Mouse (Mus musculus) embryo, embryonic 10 days (tissue): ENCODE measurements around the gene Rad51b.

Experiments
- DNase-seq: peaks from one replicate; pipeline ENCODE4 v3.0.0-alpha.2; 2015; ENCODE audit warnings: low spot score

The Rad51b gene

DNA sequence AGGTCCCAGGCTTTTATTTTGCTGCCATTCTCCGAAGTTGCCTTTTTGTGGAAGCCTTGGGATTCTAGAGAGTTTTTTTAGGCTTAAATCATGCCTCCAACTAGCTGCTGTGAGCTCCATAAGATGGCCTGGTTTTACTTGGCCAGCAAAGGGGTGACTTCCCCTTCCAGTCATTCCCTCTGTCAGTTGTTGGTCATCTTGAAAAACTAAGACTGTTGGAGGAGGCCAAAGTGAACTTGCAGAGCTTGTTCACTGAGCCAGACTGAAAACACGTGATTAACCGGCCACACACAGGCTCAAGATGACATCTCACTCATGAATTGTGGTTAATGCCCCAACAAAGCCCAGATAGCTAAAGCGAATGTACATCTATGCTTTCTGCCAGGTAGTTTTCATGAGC is 438.8 kb downstream of the Rad51b start:
- no peak for DNase-seq

DNA sequence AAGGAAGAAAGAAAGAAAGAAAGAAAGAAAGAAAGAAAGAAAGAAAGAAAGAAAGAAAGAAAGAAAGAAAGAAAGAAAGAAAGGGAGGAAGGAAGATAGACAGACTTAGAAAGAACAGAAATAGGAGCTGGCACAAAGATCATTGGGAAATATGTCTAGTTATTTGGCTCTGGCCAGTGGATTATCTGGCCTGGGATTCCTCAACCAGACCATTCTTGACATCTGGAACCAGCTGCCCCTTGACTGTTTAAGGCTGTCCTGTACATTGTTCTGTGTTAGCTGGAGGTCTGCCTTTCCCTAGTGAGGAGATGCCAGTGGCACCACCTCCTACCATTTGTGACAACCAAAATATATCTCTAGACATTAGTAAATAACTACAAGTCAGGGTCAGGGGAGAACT is 441.6 kb downstream of the Rad51b start:
- no peak for DNase-seq

- DNase-seq = no peak
These were observed 443.0 kb downstream of the Rad51b start for GRCm38 (mm10) chr12:79739918-79740639.

DNA sequence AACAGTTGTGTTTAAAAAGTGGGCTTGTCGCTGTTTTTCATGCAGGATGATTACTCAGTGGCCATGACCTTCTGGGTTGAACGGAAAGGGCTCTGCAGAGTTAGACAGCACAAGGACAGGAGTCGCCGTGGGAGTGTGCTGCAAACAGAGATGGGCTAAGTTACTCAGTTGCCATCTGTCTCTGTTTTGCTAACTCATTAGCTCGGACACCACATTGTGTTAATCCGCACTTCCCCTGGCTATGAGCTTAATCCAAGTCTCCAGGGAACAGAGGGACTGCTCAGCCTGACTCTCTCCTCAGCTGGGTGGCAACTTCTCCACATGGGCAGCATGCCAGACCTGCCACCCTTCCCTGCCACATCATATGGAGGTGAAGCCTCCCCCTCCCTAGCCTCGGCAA is 445.1 kb downstream of the Rad51b start:
- peak; percentile 48 for DNase-seq

DNA sequence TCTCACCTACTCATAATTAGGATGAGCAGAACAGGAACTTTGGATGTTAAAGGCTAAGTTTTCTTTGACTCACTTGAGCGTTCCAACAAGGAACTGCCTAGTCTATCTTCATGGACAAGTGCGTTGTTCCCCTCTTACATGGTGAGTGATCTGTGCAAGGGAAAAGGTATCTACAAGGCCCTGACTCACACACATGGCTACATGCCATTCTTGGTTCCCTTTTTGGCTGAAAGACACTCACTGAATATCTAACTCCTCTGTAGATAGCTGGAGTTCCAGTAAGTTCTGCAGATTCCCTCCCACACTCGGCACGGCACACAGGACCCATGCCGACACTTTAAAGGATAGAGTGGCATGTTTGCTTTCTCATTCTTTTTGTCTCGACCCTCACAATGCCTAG is 447.0 kb downstream of the Rad51b start:
- DNase-seq = no peak

- no peak for DNase-seq
These were observed 448.1 kb downstream of the Rad51b start for GRCm38 (mm10) chr12:79745225-79745624.

DNA sequence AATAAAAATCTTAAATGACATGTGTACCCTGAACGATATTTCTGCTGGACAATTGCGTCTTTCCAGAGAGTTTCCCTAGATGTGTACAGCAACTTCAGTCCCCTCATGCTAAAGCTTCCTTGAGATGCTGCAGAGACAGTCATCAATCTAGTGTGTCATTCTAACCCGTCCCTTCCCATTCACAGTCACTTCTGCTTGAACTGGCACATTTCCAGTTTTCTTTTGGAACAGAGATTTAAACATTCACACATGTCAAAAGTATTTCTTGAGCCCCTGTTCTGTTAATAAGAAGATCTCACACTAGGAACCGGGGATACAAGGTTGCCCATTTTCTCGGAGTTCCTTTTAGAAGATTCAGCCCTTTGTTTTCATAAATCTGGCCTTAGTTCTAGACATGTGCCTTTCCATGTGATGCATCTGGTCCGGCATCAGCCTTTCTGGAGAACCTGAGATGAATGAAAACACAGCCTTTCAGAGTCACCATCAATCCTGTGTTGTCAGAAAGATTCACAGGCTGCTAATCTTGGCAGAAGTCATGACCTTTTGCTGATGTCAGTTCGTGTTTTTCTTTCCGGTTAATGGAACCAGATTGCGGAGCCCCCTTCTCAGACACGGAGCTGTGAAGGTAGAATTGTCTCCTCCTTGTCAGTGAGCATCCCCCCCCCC is 448.9 kb downstream of the Rad51b start:
- peak; percentile 86 for DNase-seq

DNA sequence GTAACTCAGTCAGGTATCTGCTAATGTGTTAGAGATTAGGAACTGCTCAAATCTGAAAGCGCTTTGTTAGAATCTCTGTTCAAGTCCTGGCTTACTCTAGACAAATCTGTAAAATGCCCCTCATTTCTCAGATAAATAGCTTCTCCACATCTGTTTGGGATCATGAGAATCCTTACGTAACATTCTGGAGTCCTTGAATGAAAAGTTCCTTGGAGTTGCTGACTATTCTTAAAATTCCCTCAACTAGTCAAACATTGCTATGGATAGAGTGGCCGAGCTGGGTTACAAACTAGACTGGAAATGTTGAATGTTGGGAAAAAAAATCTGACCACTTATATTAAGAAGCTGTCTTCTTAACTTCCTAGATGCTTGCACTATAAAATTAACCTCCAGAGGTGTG is 450.5 kb downstream of the Rad51b start:
- no peak for DNase-seq

- no peak for DNase-seq
These were observed 451.8 kb downstream of the Rad51b start for GRCm38 (mm10) chr12:79748862-79749261.

DNA sequence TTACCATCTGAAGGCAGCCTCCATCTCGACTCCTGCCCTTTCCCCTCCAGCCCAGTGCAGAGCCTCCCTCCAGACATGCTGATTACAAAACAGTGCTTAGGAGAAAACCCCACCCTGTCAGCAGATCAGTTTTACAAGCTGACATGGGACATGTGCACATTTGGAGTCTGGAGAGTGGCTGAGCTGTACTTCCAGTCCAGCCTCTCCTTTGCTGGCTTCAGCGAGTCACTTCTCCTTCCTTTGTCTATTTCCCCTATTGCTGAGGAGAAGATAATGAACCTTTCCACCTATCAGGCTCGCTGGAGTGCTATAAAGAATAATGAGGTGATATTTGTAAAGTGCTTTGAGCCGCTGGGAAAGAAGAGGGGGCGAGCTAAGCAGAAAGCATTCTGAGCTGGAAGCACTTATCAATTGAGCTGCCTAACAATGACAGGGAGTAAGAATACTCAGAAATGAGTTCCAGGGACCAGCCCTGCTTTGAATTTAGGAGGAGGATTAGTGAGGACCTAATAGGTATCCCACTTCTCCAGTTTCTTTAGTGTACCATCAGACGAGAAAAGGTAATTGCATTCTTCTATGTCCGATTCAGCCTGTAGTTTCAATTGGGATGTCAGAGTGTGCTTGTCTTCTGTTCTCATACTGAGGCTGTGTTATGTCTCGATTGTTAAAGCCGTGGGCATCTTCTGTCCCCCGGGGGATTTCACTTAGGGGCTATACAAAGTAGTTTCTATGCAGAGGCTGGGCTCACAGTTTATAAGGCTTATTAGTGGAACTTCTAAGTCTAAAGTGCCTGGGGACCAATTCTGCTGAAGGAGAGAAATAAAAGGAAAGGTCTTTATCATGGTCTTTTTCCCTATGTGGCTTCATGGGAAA is 453.4 kb downstream of the Rad51b start:
- DNase-seq = peak; percentile 64

DNA sequence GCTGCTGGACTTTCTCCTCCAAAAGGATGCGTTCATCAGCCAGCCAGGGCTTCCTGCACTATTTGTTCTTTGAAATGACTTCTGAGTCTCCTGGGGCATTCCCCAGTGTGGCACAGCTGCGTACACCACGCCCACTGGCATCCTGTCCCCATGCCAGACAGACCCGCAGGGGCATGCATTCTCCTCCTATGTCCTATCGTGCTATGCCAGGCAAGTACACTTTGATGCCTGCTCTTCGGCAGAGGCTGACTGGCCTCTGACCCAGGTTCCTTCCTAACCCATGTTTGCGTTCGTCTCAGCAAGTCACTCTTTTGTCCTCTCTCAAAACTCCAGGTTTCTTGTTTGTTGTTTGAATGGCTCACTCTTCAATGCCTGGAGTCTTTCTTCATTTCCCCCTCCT is 454.7 kb downstream of the Rad51b start:
- DNase-seq = peak; percentile 29

- peak; percentile 78 for DNase-seq
These were observed 455.1 kb downstream of the Rad51b start for GRCm38 (mm10) chr12:79752189-79752588.

GRCm38 (mm10) chr12:79755617-79756016 is 458.5 kb downstream of the Rad51b start:
- peak; percentile 47 for DNase-seq

DNA sequence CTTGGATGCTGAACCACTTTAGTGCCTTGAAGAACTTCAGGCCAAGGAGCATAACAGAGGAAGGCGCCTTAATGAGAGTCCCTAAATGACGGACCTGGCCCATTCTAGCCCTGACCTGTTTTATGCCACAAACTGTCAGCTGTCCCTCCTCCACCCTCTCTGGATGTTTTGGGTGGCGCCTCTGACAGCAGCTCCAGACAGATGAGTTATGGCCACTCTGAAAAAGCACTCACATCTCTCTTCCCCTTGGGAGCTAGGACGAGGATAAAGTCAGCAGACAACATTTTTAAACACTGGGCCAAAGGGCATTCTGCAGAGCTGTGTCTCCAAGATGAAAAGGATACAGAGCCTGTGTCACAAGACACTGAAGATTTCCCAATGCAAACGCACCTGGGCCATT is 459.3 kb downstream of the Rad51b start:
- DNase-seq = peak; percentile 45

GRCm38 (mm10) chr12:79757775-79758174 is 460.7 kb downstream of the Rad51b start:
- DNase-seq = no peak

DNA sequence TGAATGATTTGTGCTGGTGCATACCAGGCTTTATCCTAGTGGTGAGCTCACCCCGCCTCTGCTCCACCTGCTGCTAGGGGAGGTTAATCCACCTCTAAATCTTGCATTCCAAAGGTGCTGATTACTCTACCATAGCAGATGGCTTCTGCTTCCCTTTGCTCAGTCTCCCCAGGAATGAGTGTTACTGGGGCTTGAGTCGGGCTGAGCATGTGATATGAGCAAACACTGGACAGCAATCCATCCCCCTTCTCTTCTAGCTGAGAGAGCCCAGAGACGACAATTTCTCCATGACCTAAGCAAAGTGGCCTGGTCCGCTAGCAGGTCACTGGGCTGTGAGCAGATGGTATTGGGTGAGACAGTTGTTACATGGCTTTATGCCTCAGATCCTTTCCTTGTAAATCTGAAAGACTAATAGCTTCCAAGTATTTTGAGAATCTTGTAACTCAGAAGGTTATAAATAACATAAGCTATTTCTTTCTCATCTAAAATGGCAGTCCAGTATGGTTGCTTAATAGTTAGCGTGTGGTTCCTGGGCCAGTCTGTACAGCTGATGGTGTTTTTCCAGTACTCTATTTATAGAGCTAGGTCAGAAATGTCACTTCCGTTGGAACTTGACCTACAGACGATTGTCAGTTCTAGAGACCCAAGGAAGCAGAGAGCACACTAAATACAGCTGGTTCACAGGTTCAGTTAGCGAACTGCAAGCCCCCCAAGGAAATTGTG is 462.3 kb downstream of the Rad51b start:
- no peak for DNase-seq

DNA sequence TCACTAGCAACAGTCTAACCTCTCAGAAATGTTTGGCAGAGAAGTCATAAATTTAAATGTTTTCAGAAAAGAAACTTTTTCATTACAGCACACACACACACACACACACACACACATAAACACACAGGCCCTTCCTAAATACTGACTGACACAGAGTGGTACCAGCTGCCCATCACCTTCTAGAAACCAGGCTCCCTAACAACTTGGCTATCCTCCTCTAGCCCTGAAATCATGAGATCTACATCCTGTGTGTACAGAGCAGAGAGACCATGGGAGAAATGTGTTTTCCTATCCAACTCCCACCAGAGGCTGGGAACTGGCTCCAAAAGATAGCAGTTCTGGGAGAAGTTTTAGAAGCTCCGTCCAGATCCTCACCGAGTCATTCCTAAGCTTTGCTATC is 464.1 kb downstream of the Rad51b start:
- DNase-seq = no peak

- no peak for DNase-seq
These were observed 465.0 kb downstream of the Rad51b start for GRCm38 (mm10) chr12:79762087-79762486.

DNA sequence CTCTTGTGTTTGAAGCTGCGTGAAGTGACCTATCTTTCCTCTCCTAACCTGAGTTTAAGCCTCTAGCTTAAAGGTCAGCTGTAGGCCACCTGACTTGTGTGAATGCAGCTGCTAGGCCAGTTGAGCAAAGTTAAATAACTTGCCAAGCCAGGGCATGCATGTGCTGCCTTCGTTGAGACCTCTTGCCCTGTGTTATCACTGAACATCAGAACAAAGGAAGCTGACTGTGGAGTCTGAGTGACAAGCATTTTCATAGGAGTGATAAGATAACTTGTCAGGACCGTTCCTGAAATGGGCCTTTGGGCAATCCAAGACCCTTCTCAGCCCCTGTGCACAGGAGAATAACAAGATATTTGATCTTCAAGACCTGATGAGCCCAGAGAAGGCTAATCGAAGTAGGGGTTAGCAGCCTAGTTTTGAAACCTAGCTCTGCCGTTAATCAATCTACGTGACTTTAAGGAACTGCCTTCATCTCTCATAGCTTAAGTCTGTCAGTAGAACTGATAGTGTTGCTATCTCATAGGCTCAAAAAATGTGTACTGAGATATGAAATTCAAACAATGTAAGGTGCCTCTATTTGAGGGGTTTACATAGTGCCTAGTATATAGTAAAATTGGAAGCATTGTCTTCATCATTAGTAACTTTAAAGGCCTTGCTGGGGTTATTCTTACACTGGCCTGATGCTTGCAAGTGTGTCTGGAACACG is 465.6 kb downstream of the Rad51b start:
- peak; percentile 39 for DNase-seq

DNA sequence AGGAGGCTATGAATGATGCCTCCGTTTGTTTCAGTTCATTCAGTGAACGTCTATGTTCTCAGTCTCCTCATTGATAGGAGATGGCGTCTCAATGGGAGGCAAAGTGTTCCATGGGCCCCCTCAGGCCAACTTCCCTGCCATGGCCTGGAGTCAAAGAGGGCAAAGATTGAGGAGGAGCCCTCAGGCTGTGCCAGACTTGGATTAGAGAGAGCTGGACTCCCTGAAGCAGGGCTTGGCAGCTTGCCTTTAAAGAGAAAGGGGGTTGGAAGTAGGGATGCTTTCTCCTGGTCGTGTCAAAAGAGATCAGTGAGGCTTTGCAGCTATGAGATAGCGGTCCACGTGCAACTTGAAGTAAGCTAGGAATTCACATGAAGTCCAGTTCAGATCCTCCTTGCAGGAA is 469.0 kb downstream of the Rad51b start:
- no peak for DNase-seq

- DNase-seq = no peak
These were observed 471.8 kb downstream of the Rad51b start for GRCm38 (mm10) chr12:79768741-79769322.
